Mouse (Mus musculus) kidney, postnatal 0 days (tissue): ENCODE measurements at regions not wholly inside any gene's neighbourhood (a gene's known extent, or its start where the extent isn't known, plus 50 kb on each side); places are given as distances from the start of the nearest gene placed in this dataset.
"Not testable (repeated sequence)": the region's sequence is repeated elsewhere in the genome, so short reads cannot be mapped to it uniquely, and the experiment has no call there.

ENCODE experiments used
- ATAC-seq: fragments of 200-750 bp; cut with Nextera tagmentation; replicated peaks from 2 replicates; pipeline ENCODE4 v1.8.0; 2017; ENCODE audit warnings: low read depth, moderate number of reproducible peaks, moderate TSS enrichment, moderate library complexity; ENCODE audit not compliant: low FRiP score
- DNase-seq: peaks from one replicate; pipeline ENCODE4 v3.0.0-alpha.2; 2016; ENCODE audit warnings: low spot score
- H3K27ac ChIP-seq: fragments of 300-500 bp; sonication (generic); 2 replicates; pipeline ENCODE4 v1.5.1; 2014; ENCODE audit warnings: mild to moderate bottlenecking
- H3K27me3 ChIP-seq: fragments of 300-500 bp; sonication (generic); 2 replicates; pipeline ENCODE4 v1.6.1; 2014; ENCODE audit warnings: low read length, mixed read lengths; ENCODE audit not compliant: insufficient read depth
- H3K36me3 ChIP-seq: fragments of 300-500 bp; sonication (generic); 2 replicates; pipeline ENCODE4 v1.6.1; 2014; ENCODE audit warnings: low read length, mixed read lengths; ENCODE audit not compliant: insufficient read depth
- H3K4me1 ChIP-seq: fragments of 300-500 bp; sonication (generic); replicated peaks from 2 replicates; pipeline ENCODE4 v1.6.1; 2014; ENCODE audit warnings: antibody characterized with exemption, low read length, mixed read lengths; ENCODE audit not compliant: insufficient read depth
- H3K4me2 ChIP-seq: fragments of 300-500 bp; sonication (generic); 2 replicates; pipeline ENCODE4 v1.6.1; 2014; ENCODE audit warnings: mild to moderate bottlenecking, low read length, moderate library complexity, mixed read lengths
- H3K4me3 ChIP-seq: fragments of 300-500 bp; sonication (generic); replicated peaks from 2 replicates; pipeline ENCODE4 v1.5.1; 2014; ENCODE audit warnings: low read depth, low read length
- H3K9ac ChIP-seq: fragments of 300-500 bp; sonication (generic); 2 replicates; pipeline ENCODE4 v1.6.1; 2014; ENCODE audit warnings: low read depth, low read length
- H3K9me3 ChIP-seq: fragments of 300-500 bp; sonication (generic); replicated peaks from 2 replicates; pipeline ENCODE4 v1.6.1; 2016; ENCODE audit warnings: low read length, inconsistent platforms, mixed read lengths
- CTCF ChIP-seq: IDR thresholded peaks from 2 replicates; pipeline ENCODE4 v1.5.1; 2016; ENCODE audit warnings: antibody characterized with exemption, low read depth, mild to moderate bottlenecking, moderate library complexity
- WGBS: fragments of 180-500 bp; shearing (Covaris S2); extraction: QIAGEN DNeasy Blood & Tissue Kit; methylation state at CpG from one replicate; pipeline ENCODE4 v1.1.7; 2014; 5-methylcytosine and 5-hydroxymethylcytosine counted together

GRCm38 (mm10) chr8:88064414-88065110 is 54.0 kb upstream of the Cnep1r1 start:
- no peak overlapping the region for H3K4me2 ChIP-seq
- H3K27me3 ChIP-seq: no peaks in the 10 kb centered on the region
- no peak overlapping the region for H3K4me3 ChIP-seq
- no peaks in the 10 kb centered on the region for H3K4me1 ChIP-seq
- no peak overlapping the region for H3K9ac ChIP-seq
- no peaks in the 10 kb centered on the region for H3K36me3 ChIP-seq
- ATAC-seq (no peak), DNase-seq (no peak)
- no peak overlapping the region for H3K27ac ChIP-seq
- WGBS: 86% methylated on average over 13 of the region's 13 CpGs
- no peak for TF ChIP-seq CTCF
- no peaks in the 10 kb centered on the region for H3K9me3 ChIP-seq

- H3K4me1 ChIP-seq, H3K4me3 ChIP-seq, H3K36me3 ChIP-seq, H3K9me3 ChIP-seq, H3K9ac ChIP-seq, DNase-seq, H3K27me3 ChIP-seq, H3K4me2 ChIP-seq, ATAC-seq, H3K27ac ChIP-seq: not testable (repeated sequence)
- WGBS: 91% methylated on average over 1 of the region's 1 CpGs
Measured at GRCm38 (mm10) chr8:88059107-88059506, 59.5 kb upstream of the Cnep1r1 start.

- no peak overlapping the region for H3K27ac ChIP-seq
- DNase-seq (no peak), ATAC-seq (no peak)
- no peak overlapping the region for H3K4me2 ChIP-seq
- 88% methylated on average over 7 of the region's 7 CpGs for whole genome bisulfite sequencing
- no peak overlapping the region for H3K4me3 ChIP-seq
- H3K36me3 ChIP-seq: no peaks in the 10 kb centered on the region
- no peak overlapping the region for H3K9ac ChIP-seq
- no peaks in the 10 kb centered on the region for H3K9me3 ChIP-seq
- no peaks in the 10 kb centered on the region for H3K4me1 ChIP-seq
- H3K27me3 ChIP-seq: no peaks in the 10 kb centered on the region
- no peak for TF ChIP-seq CTCF
Measured at GRCm38 (mm10) chr8:88057686-88058234, 60.8 kb upstream of the Cnep1r1 start.

- Histone ChIP-seq H3K27ac (no peak overlapping the region), H3K9ac (no peak overlapping the region), H3K36me3 (no peaks in the 10 kb centered on the region), H3K4me3 (no peak overlapping the region), H3K4me1 (no peaks in the 10 kb centered on the region), H3K4me2 (no peak overlapping the region), H3K9me3 (no peaks in the 10 kb centered on the region), H3K27me3 (no peaks in the 10 kb centered on the region)
- ATAC-seq: no peak
- WGBS: 66% methylated on average over 10 of the region's 10 CpGs
- no peak for TF ChIP-seq CTCF
- DNase-seq: no peak
Measured at GRCm38 (mm10) chr8:88050651-88051050, 67.9 kb upstream of the Cnep1r1 start.

GRCm38 (mm10) chr8:88049091-88049490 is 69.5 kb upstream of the Cnep1r1 start:
- ATAC-seq (no peak), DNase-seq (no peak)
- 63% methylated on average over 5 of the region's 5 CpGs for WGBS

GRCm38 (mm10) chr8:88045995-88046394 is 72.6 kb upstream of the Cnep1r1 start:
- no peak overlapping the region for H3K4me2 ChIP-seq
- no peak for TF ChIP-seq CTCF
- WGBS: 85% methylated on average over 4 of the region's 4 CpGs
- H3K27me3 ChIP-seq: no peaks in the 10 kb centered on the region
- ATAC-seq (no peak), DNase-seq (no peak)
- no peaks in the 10 kb centered on the region for H3K9me3 ChIP-seq
- no peaks in the 10 kb centered on the region for H3K36me3 ChIP-seq
- no peaks in the 10 kb centered on the region for H3K4me1 ChIP-seq
- no peak overlapping the region for H3K9ac ChIP-seq
- no peak overlapping the region for H3K4me3 ChIP-seq
- H3K27ac ChIP-seq: no peak overlapping the region

More at GRCm38 (mm10) chr8:88049091-88049490, 69.5 kb upstream of the Cnep1r1 start:
- H3K36me3 ChIP-seq: no peaks in the 10 kb centered on the region
- no peaks in the 10 kb centered on the region for H3K4me1 ChIP-seq
- no peak for TF ChIP-seq CTCF
- no peaks in the 10 kb centered on the region for H3K9me3 ChIP-seq
- no peak overlapping the region for H3K9ac ChIP-seq
- H3K27me3 ChIP-seq: no peaks in the 10 kb centered on the region
- no peak overlapping the region for H3K4me2 ChIP-seq
- H3K27ac ChIP-seq: no peak overlapping the region
- H3K4me3 ChIP-seq: no peak overlapping the region

- no peaks in the 10 kb centered on the region for H3K9me3 ChIP-seq
- TF ChIP-seq CTCF: no peak
- H3K27me3 ChIP-seq: no peaks in the 10 kb centered on the region
- no peak for ATAC-seq
- DNase-seq: no peak
- H3K36me3 ChIP-seq: no peaks in the 10 kb centered on the region
- no peaks in the 10 kb centered on the region for H3K4me1 ChIP-seq
- no peak overlapping the region for H3K27ac ChIP-seq
- no peak overlapping the region for H3K9ac ChIP-seq
- WGBS: 31% methylated on average over 6 of the region's 6 CpGs
- H3K4me2 ChIP-seq: no peak overlapping the region
- no peak overlapping the region for H3K4me3 ChIP-seq
Measured at GRCm38 (mm10) chr8:88039286-88039685, 79.3 kb upstream of the Cnep1r1 start.
